Mouse (Mus musculus) liver, adult (tissue): Measurements from ENCODE around the gene Smarca4.

Experiments used
- GATA4 ChIP-seq: IDR thresholded peaks from 2 replicates; pipeline ENCODE4 v1.6.1; 2014; ENCODE audit warnings: mild to moderate bottlenecking, low read length; ENCODE audit not compliant: insufficient replicate concordance

The Smarca4 gene

GRCm38 (mm10) chr9:21740427-21740826 lies 124.5 kb downstream of the Smarca4 start:
- TF ChIP-seq GATA4, result no peak

GRCm38 (mm10) chr9:21741514-21741913 lies 125.5 kb downstream of the Smarca4 start:
- TF ChIP-seq GATA4, result no peak

GRCm38 (mm10) chr9:21747238-21747774 lies 131.3 kb downstream of the Smarca4 start:
- TF ChIP-seq GATA4, result no peak

- peak; percentile 62; the same call in 1 of the 2 replicates for TF ChIP-seq GATA4
These were observed 132.1 kb downstream of the Smarca4 start for GRCm38 (mm10) chr9:21748033-21748432.

GRCm38 (mm10) chr9:21748491-21748890 lies 132.5 kb downstream of the Smarca4 start:
- no peak for TF ChIP-seq GATA4

GRCm38 (mm10) chr9:21749382-21750118 lies 133.6 kb downstream of the Smarca4 start:
- no peak for TF ChIP-seq GATA4

GRCm38 (mm10) chr9:21750370-21750769 lies 134.4 kb downstream of the Smarca4 start:
- TF ChIP-seq GATA4, result no peak

GRCm38 (mm10) chr9:21751347-21751746 lies 135.4 kb downstream of the Smarca4 start:
- no peak for TF ChIP-seq GATA4

GRCm38 (mm10) chr9:21752252-21752792 lies 136.4 kb downstream of the Smarca4 start:
- TF ChIP-seq GATA4, result no peak
